Mouse (Mus musculus): Measurements from ENCODE around the gene Ptbp1.

DNA sequence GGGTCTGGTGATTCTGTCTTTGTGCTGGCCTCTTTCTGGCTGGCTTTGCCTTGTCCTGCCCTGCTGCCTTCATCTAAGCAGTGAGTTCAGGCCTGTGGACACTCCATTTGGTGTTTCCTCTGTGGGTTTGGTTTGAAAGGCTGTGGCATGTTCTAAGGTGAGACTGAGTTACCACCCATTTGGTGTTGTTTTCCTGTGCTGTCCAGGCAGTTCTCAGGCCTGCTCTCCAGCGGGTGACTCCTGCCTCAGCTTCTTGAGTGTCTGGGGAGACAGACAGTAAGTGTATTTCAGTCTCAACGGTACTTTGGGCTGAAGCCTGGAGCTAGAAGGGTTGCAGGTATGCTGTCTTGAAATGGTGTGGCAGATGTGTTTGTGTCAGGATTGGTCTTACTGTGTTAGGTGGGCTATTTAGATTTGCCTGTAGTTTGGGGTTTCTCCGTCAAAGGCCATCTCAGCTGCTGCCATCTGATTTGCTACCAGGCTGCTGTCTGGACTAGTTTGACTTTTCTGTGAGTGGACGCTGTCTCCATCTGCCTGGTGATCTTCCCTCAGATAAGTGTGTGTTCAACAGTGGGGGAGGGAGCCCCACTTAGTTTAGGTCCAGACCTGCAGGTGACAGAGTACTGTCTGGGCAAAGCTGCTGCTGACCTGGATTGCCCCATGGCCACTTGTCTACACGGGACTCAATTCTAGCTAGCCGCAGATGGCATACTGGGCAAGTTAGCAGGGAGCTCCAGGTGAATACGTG lies 2.7 kb downstream of the Ptbp1 start:
- no peak for TF ChIP-seq CTCF (IDR thresholded peaks at IDR 0.05; ENCODE audit: extremely low read depth, insufficient read length, insufficient replicate concordance, low read depth, low read length)
- no peak for TF ChIP-seq POLR2A (IDR thresholded peaks at IDR 0.05; ENCODE audit: low read depth, low read length)
